Mouse (Mus musculus) liver, adult 10 weeks (tissue): ENCODE measurements around the gene Sult1a1. TPM values are rescaled to one million over a fixed set of nuclear protein-coding genes. Genes with fewer than 3 reads are reported as not detected.

ENCODE experiments used
- polyA plus RNA-seq: library from polyadenylated mRNA; stranded (reverse); fragments of 350-450 nt; fragmentation: Illumina TruSeq; extraction: RNeasy Lipid Tissue Mini Kit (QIAGEN cat#74804); gene quantifications from one replicate; pipeline ENCODE4 v1.2.3, GENCODE M21; 2014; ENCODE audit warnings: low read depth, low replicate concordance

The Sult1a1 gene
- polyA plus RNA-seq = 1,146 TPM

DNA sequence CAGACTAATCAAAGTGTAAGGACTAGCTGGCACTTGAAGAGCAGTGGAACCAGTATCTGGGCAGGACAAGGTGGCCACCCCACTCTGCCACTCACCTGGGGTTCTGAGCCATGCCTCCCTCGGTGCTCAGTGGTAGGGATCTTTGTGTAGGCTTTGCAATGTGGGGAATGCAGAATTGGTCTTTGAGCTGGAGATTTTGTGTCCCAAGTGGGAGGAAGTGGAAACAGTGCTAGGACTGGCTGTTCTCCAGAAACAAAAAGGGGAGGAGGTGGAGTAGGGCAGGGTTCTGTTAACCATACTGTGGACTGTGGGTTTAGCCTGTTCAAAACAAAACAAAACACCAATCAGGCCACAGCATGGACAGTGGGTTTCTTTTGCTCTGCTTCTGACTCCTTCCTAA, at the start of gene Sult1a1:
Sult1a1 (minus strand) TSS at position 226 of the 400 bp plus-strand sequence.

DNA sequence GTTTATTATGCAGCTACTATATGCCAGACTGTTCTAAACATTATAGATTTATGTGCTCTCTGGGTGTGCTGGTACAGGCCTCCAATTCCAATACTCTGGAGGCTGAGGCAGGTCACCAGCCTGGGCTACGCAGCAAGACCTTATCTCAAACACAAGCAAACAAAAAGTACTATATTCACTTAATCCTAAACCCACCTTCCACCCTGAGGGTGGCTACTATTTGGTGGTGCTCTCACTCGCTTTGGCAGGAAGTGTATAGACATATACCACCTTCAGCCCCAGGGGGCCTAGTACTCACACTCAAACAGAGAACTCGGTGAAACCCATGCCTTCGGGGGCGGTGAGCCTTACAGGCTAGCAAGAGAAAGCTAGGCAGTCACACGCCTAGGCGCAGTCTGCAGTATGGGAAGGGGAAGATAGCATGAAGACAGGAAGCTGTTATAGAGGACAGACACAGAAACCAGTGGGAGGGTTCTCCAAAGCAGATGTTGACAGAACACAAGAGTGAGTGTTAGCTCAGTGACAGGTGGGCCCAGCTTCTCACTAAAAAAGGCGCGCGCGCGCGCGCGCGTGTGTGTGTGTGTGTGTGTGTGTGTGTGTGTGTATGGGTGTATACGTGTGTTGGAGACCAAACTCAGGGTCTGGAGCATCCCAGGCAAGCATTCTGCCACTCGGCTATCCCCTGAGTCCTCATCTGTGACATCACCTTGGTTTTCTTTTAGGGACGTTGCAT, 31.4 kb upstream of the Sult1a1 start, which contains the start of gene Coro1a:
Coro1a (minus strand) TSS at position 346 of the 733 bp plus-strand sequence.

DNA sequence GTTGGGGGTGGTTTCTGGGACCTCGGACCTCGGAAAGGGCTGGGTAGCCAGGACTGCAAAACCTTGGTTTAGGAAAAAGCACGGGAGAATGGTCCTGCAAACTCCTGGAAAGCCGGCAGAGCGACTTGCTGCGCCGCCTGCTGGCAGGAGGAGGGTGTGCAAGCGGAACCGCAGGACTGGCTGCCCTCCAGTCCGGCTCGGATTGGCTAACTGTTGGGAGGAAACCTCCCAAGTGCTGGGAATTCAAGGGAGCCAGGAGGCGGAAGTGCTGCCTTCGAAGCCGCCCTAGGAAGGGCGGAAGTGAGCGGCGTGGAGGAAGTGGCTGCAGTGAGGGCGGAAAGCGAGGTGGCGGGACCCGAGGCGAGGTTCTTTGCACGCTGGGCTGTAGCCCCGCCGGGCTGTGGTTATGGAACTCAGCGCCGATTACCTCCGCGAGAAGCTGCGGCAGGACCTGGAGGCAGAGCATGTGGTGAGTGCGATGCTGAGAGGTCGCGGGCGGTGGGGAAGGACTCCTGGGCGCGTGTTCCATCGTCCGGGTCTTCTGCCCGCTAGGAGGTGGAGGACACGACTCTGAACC, 19.5 kb upstream of the Sult1a1 start, which contains the start of gene Slx1b:
Slx1b (minus strand) TSS at position 154 of the 577 bp plus-strand sequence.

DNA sequence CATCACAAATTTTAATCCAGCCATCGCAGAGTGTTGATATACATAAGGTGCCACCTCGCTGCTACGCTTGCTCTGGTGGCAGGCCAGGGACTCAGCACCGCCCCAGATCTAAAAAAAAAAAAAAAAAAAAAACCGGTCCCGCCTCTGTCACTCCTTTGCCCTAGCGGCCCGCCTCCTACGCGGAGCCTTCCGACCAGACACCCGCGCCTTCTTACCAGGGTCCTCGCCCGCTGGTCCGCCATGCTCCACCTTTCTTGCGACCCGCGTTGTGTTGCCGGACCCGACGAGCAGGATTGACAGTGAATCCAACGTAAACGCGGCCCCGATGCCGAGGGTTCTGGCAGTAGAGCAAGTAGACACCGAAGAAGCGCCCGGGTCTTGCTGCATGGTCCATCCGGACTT, 19.0 kb upstream of the Sult1a1 start, which contains the start of gene Bola2:
Bola2 (plus strand) TSS at position 192 of the 402 bp plus-strand sequence.

DNA sequence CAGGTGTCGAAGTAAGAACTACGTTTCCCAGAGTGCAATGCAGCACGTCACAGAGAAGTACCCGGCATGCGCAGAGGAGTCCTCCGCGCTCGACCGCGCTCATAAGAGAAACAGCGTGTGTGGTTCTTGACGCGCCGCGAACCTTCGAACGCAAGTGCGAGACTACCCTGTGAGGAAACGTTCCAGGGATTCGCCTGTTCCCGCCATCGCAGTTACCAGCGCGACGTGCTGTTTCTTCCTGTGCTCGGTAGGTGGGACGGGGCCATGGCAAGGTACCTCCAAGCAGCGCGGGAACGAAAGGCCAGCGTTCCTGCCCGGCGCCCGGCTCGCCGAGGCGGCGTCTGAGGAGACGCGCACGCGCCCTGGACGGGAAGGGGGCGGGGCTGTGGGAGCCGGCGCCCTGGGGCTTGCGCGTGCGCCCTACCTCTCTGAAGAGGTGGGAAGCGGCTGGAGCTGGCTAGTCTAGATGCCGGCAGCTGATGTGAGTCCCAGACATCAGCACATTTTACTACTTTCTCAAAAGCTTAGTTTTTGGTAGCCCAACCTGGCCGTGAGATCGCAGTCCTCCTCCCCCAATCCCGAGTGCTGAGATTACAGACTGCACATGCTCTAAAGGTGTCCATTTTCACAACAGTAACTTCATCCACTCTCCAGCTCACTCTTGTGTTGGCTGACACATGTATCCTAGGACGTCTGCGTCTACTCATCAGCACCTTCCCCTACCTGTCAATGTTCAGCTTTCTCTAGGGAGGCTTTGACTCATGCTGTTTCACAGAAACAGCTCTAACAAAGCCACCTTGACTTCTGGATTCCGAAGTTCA, 26.8 kb downstream of the Sult1a1 start, which contains the start of gene Sgf29:
Sgf29 (plus strand) TSS at position 79 of the 821 bp plus-strand sequence.

GRCm38 (mm10) chr7:126630824-126631518, 45.3 kb downstream of the Sult1a1 start, which contains the start of gene Nupr1:
Gene Nupr1 (minus strand): TSS chr7:126630861.

Other genes starting within 250 kb of the Sult1a1 start
- 1.0 TPM for gene Rabep2, start 247.7 kb downstream of the Sult1a1 start, polyA plus RNA-seq
- 0.11 TPM for gene Atp2a1, start 213.3 kb downstream of the Sult1a1 start, polyA plus RNA-seq
- 3.6 TPM for gene Sh2b1, start 201.0 kb downstream of the Sult1a1 start, polyA plus RNA-seq
- 10.8 TPM for gene Tufm, start 189.1 kb downstream of the Sult1a1 start, polyA plus RNA-seq
- gene Atxn2l, start 173.0 kb downstream of the Sult1a1 start, polyA plus RNA-seq = 13.8 TPM
- gene Eif3c, start 110.0 kb downstream of the Sult1a1 start, polyA plus RNA-seq = 71.2 TPM
- gene Apobr, start 91.5 kb downstream of the Sult1a1 start, polyA plus RNA-seq = 0.24 TPM
- gene Cln3, start 90.6 kb downstream of the Sult1a1 start, polyA plus RNA-seq = 1.3 TPM
- gene Il27, start 81.5 kb downstream of the Sult1a1 start, polyA plus RNA-seq = not detected
- gene Nupr1, start 45.6 kb downstream of the Sult1a1 start, polyA plus RNA-seq = not detected
- 4.4 TPM for gene Sgf29, start 27.1 kb downstream of the Sult1a1 start, polyA plus RNA-seq
- gene Bola2, start 19.0 kb upstream of the Sult1a1 start, polyA plus RNA-seq = not detected
- gene Slx1b, start 19.4 kb upstream of the Sult1a1 start, polyA plus RNA-seq = 2.0 TPM
- gene Coro1a, start 31.4 kb upstream of the Sult1a1 start, polyA plus RNA-seq = 2.7 TPM
- gene Mapk3, start 83.2 kb upstream of the Sult1a1 start, polyA plus RNA-seq = 5.9 TPM
- gene Gdpd3, start 89.9 kb upstream of the Sult1a1 start, polyA plus RNA-seq = not detected
- gene Ypel3, start 100.5 kb upstream of the Sult1a1 start, polyA plus RNA-seq = 10.0 TPM
- not detected for gene Tbx6, start 105.1 kb upstream of the Sult1a1 start, polyA plus RNA-seq
- gene Ppp4c, start 116.1 kb upstream of the Sult1a1 start, polyA plus RNA-seq = 19.8 TPM
- gene Fam57b, start 121.2 kb upstream of the Sult1a1 start, polyA plus RNA-seq = not detected
- gene 4930451I11Rik, start 155.2 kb upstream of the Sult1a1 start, polyA plus RNA-seq = not detected
- gene Doc2a, start 171.0 kb upstream of the Sult1a1 start, polyA plus RNA-seq = not detected
- gene Hirip3, start 185.5 kb upstream of the Sult1a1 start, polyA plus RNA-seq = 3.6 TPM
- gene Ino80e, start 185.9 kb upstream of the Sult1a1 start, polyA plus RNA-seq = 4.8 TPM
- gene Taok2, start 208.3 kb upstream of the Sult1a1 start, polyA plus RNA-seq = 3.4 TPM
- gene Tmem219, start 246.5 kb upstream of the Sult1a1 start, polyA plus RNA-seq = 16.3 TPM